Mouse (Mus musculus) stomach, embryonic 14.5 days (tissue): ENCODE data around the gene Zfp871. TPM values are rescaled to one million over a fixed set of nuclear protein-coding genes. Genes with fewer than 3 reads are reported as not detected.

Experiments
- ATAC-seq: fragments of 200-750 bp; cut with Nextera tagmentation; 2 replicates; pipeline ENCODE4 v1.8.0; 2017; ENCODE audit warnings: low read depth, moderate TSS enrichment; ENCODE audit not compliant: insufficient number of reproducible peaks, insufficient read depth, low FRiP score
- H3K27ac ChIP-seq: fragments of 300-500 bp; sonication (generic); 2 replicates; pipeline ENCODE4 v1.5.1; 2014; ENCODE audit warnings: mild to moderate bottlenecking, low read length, moderate library complexity, mixed read lengths
- H3K27me3 ChIP-seq: fragments of 300-500 bp; sonication (generic); 2 replicates; pipeline ENCODE4 v1.6.1; 2014; ENCODE audit warnings: low read length, control low read depth, mixed read lengths; ENCODE audit not compliant: control insufficient read depth, insufficient read depth
- H3K36me3 ChIP-seq: fragments of 300-500 bp; sonication (generic); 2 replicates; pipeline ENCODE4 v1.6.1; 2014; ENCODE audit warnings: mild to moderate bottlenecking, control low read depth, low read length, moderate library complexity, mixed read lengths; ENCODE audit not compliant: control insufficient read depth, insufficient read depth
- H3K4me1 ChIP-seq: fragments of 300-500 bp; sonication (generic); 2 replicates; pipeline ENCODE4 v1.6.1; 2014; ENCODE audit warnings: low read length, control low read depth, mixed read lengths; ENCODE audit not compliant: control insufficient read depth, insufficient read depth
- H3K4me2 ChIP-seq: fragments of 300-500 bp; sonication (generic); replicated peaks from 2 replicates; pipeline ENCODE4 v1.6.1; 2014; ENCODE audit warnings: low read depth, low read length, control low read depth
- H3K4me3 ChIP-seq: fragments of 300-500 bp; sonication (generic); 2 replicates; pipeline ENCODE4 v1.5.1; 2014; ENCODE audit warnings: low read depth, low read length, control low read depth
- H3K9ac ChIP-seq: fragments of 300-500 bp; sonication (generic); replicated peaks from 2 replicates; pipeline ENCODE4 v1.6.1; 2014; ENCODE audit warnings: low read depth, mild to moderate bottlenecking, control low read depth, low read length, moderate library complexity, mixed read lengths
- H3K9me3 ChIP-seq: fragments of 300-500 bp; sonication (generic); 2 replicates; pipeline ENCODE4 v1.6.1; 2016; ENCODE audit warnings: low read depth, low read length, control low read depth; ENCODE audit not compliant: control insufficient read depth
- WGBS: fragments of 180-500 bp; shearing (Covaris S2); extraction: QIAGEN DNeasy Blood & Tissue Kit; methylation state at CpG from one replicate; pipeline ENCODE4 v1.1.7; 2014; 5-methylcytosine and 5-hydroxymethylcytosine counted together
- polyA plus RNA-seq: library from polyadenylated mRNA; unstranded; fragments of >200 nt; fragmentation: Nextera tagmentation; extraction: Ambion mirVana; gene quantifications from 2 replicates; pipeline ENCODE4 v1.2.1, GENCODE M21; 2014

Gene Zfp871
- polyA plus RNA-seq, 1 experiment from 2014 or later: 62.0 TPM

- Histone ChIP-seq H3K4me3 (peak overlapping the region; percentile 40), H3K27ac (no peak overlapping the region), H3K4me2 (peak overlapping the region; percentile 60), H3K36me3 (no peaks in the 10 kb centered on the region), H3K27me3 (no peaks in the 10 kb centered on the region), H3K4me1 (no peaks in the 10 kb centered on the region), H3K9me3 (no peaks in the 10 kb centered on the region), H3K9ac (no peak overlapping the region; the same call in 1 of the 2 replicates)
- ATAC-seq: no peak
- 8% methylated on average over 8 of the region's 8 CpGs for WGBS
These were observed 20.8 kb upstream of the Zfp871 start for GRCm38 (mm10) chr17:32808921-32809320.

- H3K9ac ChIP-seq: no peak overlapping the region
These were observed 1.2 kb upstream of the Zfp871 start for GRCm38 (mm10) chr17:32789244-32789643.

DNA sequence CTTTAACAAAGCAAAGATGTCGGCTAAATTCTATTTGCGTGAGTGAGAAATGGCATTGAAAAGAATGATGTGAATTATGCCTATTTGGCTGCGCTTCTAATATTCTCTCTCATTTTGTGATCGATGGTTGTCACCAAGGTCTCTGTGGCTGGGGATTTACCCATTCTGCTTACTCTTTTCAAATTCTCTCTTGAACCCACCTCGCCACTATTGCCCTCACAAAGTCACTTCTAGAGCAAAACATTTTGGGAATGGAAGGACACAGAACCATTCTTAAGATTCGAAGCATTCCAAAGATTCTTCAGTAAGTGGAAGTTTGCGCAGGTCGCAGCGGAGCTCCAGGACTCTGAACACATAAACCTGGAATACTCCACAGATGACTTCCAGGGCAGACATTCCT, 489 bp upstream of the Zfp871 start:
- peak overlapping the region; percentile 65 for H3K4me2 ChIP-seq
- H3K36me3 ChIP-seq: peaks cover 10% of the 10 kb centered on the region; the same call in 1 of the 2 replicates
- no peaks in the 10 kb centered on the region for H3K9me3 ChIP-seq
- peaks cover 12% of the 10 kb centered on the region for H3K4me1 ChIP-seq
- peak overlapping the region; percentile 91 for H3K9ac ChIP-seq
- no peak for ATAC-seq
- H3K27me3 ChIP-seq: no peaks in the 10 kb centered on the region
- whole genome bisulfite sequencing: 4% methylated on average over 9 of the region's 9 CpGs
- peak overlapping the region; percentile 78 for H3K4me3 ChIP-seq
- peak overlapping the region; percentile 15; the same call in 1 of the 2 replicates for H3K27ac ChIP-seq

More at GRCm38 (mm10) chr17:32789244-32789643, 1.2 kb upstream of the Zfp871 start:
- no peaks in the 10 kb centered on the region for H3K9me3 ChIP-seq
- H3K4me3 ChIP-seq: no peak overlapping the region
- H3K27ac ChIP-seq: no peak overlapping the region
- H3K36me3 ChIP-seq: peaks cover 6% of the 10 kb centered on the region; the same call in 1 of the 2 replicates
- WGBS: 76% methylated on average over 8 of the region's 8 CpGs
- H3K4me2 ChIP-seq: peak overlapping the region; percentile 65
- ATAC-seq: no peak
- no peaks in the 10 kb centered on the region for H3K27me3 ChIP-seq
- peaks cover 12% of the 10 kb centered on the region for H3K4me1 ChIP-seq

DNA sequence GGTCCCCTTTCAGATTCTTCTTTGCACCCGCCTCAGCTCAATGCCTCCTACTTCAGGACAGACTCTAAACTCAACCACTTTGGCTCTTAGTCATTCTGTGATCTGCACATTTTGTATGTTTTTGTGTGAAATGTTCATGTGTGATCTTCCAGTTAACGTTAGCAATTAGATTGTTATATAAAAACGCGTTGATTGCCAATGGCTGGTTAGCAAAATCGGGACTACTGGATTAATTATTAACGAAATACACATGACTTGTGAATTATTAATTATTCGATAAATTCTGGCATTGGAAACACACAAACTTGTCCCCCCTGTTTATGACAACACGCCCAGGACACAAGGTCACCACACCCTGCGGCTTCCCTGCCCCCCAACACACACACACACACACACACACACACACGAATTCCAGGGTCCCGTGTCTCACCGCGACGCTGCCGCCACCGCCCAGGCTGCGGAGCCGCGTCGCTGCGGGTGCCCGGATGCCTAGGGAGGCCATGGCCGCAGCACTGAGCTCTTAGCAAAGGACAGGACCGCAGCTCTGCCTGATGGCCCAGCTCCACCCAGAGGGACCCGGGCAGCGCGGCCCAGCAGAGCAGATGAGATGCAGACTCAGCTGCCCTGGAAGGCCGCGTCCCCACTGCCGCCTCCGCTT, 522 bp downstream of the Zfp871 start:
- Histone ChIP-seq H3K4me2 (peak overlapping the region; percentile 76), H3K9me3 (no peaks in the 10 kb centered on the region), H3K27me3 (no peaks in the 10 kb centered on the region), H3K27ac (peak overlapping the region; percentile 94), H3K36me3 (peaks cover 10% of the 10 kb centered on the region; the same call in 1 of the 2 replicates), H3K4me3 (peak overlapping the region; percentile 78), H3K9ac (peak overlapping the region; percentile 91), H3K4me1 (peaks cover 12% of the 10 kb centered on the region)
- peak; percentile 80 for ATAC-seq
- WGBS: 1% methylated on average over 31 of the region's 31 CpGs

DNA sequence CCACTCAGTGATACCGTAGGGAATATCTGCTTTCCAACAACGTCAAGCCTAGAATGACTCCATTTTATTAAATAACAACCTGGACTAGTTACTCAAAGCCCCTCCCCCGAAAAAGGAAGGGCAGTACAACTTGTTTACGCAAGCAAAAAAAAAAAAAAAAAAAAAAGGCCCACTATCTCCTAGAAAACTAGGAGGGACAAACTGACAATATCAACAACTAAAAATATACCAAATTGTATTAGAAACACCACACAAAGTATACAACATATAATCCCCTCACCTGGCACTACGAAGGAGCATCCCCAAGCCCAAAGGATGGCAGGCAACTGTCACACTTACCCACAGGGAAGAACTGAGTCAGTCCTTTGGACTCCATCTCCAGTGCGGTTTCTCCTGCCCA, 1.1 kb downstream of the Zfp871 start:
- Histone ChIP-seq H3K9ac (peak overlapping the region; percentile 91), H3K27me3 (no peaks in the 10 kb centered on the region), H3K9me3 (no peaks in the 10 kb centered on the region), H3K4me3 (peak overlapping the region; percentile 78), H3K36me3 (peaks cover 10% of the 10 kb centered on the region; the same call in 1 of the 2 replicates), H3K4me2 (peak overlapping the region; percentile 76), H3K4me1 (peaks cover 12% of the 10 kb centered on the region), H3K27ac (no peak overlapping the region)
- ATAC-seq: no peak
- WGBS: 57% methylated on average over 6 of the region's 6 CpGs

DNA sequence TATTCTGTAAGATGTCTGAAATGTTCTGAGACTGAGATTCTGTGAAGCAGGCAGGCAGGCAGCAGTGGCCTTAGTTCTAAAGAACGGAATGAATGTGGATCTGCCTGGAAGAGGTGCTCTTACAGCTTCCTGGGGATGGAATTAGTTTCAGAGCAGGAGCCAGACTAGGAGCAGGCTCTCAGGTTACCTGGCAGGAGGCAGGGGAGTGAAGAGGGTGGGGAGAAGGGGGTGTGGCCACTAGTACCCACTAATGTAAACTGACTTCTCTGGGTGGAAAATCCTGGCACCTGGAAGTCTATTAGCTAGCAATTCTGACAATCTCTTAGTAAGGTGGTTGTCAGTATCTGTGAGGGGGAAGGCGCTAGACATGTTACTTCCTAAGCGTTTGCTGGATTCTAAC, 2.4 kb downstream of the Zfp871 start:
- Histone ChIP-seq H3K36me3 (peaks cover 10% of the 10 kb centered on the region; the same call in 1 of the 2 replicates), H3K4me1 (peaks cover 12% of the 10 kb centered on the region), H3K9me3 (no peaks in the 10 kb centered on the region), H3K27ac (no peak overlapping the region), H3K4me2 (no peak overlapping the region), H3K9ac (no peak overlapping the region), H3K4me3 (no peak overlapping the region), H3K27me3 (no peaks in the 10 kb centered on the region)
- ATAC-seq: no peak; the same call in 1 of the 2 replicates
- WGBS: 81% methylated on average over 3 of the region's 3 CpGs

GRCm38 (mm10) chr17:32777564-32777963, 10.5 kb downstream of the Zfp871 start:
- Histone ChIP-seq H3K4me3 (no peak overlapping the region), H3K9ac (no peak overlapping the region), H3K4me1 (no peaks in the 10 kb centered on the region), H3K4me2 (no peak overlapping the region), H3K27me3 (no peaks in the 10 kb centered on the region), H3K9me3 (no peaks in the 10 kb centered on the region), H3K36me3 (peaks cover 48% of the 10 kb centered on the region), H3K27ac (no peak overlapping the region)
- no peak for ATAC-seq
- 91% methylated on average over 3 of the region's 3 CpGs for WGBS

DNA sequence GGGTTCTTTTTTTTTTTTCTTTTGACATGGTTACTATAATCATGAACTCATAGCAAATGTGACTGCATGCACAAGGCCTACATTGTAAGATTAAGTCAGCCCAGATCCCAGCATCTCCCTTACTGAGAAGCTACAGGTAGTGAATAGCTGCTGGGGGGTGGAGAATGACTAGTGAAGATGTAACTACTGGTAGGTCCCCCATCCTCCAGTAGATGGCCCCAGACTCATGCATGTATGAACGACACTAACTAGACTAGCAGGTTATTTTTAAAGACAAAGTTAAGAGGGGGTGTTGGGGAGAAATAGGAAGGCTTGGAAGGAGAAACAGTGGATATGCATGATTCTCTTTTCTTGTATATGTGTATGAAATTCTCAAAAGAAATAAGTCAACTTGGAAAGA, 16.9 kb downstream of the Zfp871 start:
- WGBS: 82% methylated on average over 1 of the region's 1 CpGs

More for the DNA sequence above, 16.9 kb downstream of the Zfp871 start:
- H3K4me2 ChIP-seq: no peak overlapping the region
- H3K9me3 ChIP-seq: no peaks in the 10 kb centered on the region
- no peaks in the 10 kb centered on the region for H3K27me3 ChIP-seq
- no peak overlapping the region for H3K27ac ChIP-seq
- H3K4me1 ChIP-seq: no peaks in the 10 kb centered on the region
- ATAC-seq: no peak
- H3K36me3 ChIP-seq: peaks cover 64% of the 10 kb centered on the region
- H3K4me3 ChIP-seq: no peak overlapping the region
- no peak overlapping the region for H3K9ac ChIP-seq
